Mouse (Mus musculus) forebrain, embryonic 15.5 days (tissue): ENCODE results near the gene Mfsd4a. TPM values are rescaled to one million over a fixed set of nuclear protein-coding genes. Genes with fewer than 3 reads are reported as not detected.

Source experiments
- ATAC-seq: fragments of 200-750 bp; cut with Nextera tagmentation; replicated peaks from 2 replicates; pipeline ENCODE4 v1.8.0; 2017; ENCODE audit warnings: mild to moderate bottlenecking, moderate TSS enrichment, moderate library complexity
- H3K27ac ChIP-seq: fragments of 300-500 bp; sonication (generic); replicated peaks from 2 replicates; pipeline ENCODE4 v1.5.1; 2015; ENCODE audit warnings: mild to moderate bottlenecking, inconsistent platforms
- H3K27me3 ChIP-seq: fragments of 300-500 bp; sonication (generic); 2 replicates; pipeline ENCODE4 v1.6.1; 2015; ENCODE audit warnings: inconsistent platforms
- H3K36me3 ChIP-seq: fragments of 300-500 bp; sonication (generic); 2 replicates; pipeline ENCODE4 v1.6.1; 2015; ENCODE audit warnings: mild to moderate bottlenecking, inconsistent platforms
- H3K4me1 ChIP-seq: fragments of 300-500 bp; sonication (generic); 2 replicates; pipeline ENCODE4 v1.6.1; 2015; ENCODE audit warnings: inconsistent platforms
- H3K4me2 ChIP-seq: fragments of 300-500 bp; sonication (generic); replicated peaks from 2 replicates; pipeline ENCODE4 v1.6.1; 2015; ENCODE audit warnings: mild to moderate bottlenecking, inconsistent platforms
- H3K4me3 ChIP-seq: fragments of 300-500 bp; sonication (generic); 2 replicates; pipeline ENCODE4 v1.5.1; 2015; ENCODE audit warnings: mild to moderate bottlenecking, inconsistent platforms
- H3K9ac ChIP-seq: fragments of 300-500 bp; sonication (generic); replicated peaks from 2 replicates; pipeline ENCODE4 v1.6.1; 2015; ENCODE audit warnings: mild to moderate bottlenecking, inconsistent platforms
- H3K9me3 ChIP-seq: fragments of 300-500 bp; sonication (generic); 2 replicates; pipeline ENCODE4 v1.6.1; 2016; ENCODE audit warnings: inconsistent platforms
- WGBS: fragments of 180-500 bp; shearing (Covaris S2); methylation state at CpG from one replicate; pipeline ENCODE4 v1.1.7; 2015; ENCODE audit warnings: mixed read lengths; 5-methylcytosine and 5-hydroxymethylcytosine counted together
- polyA plus RNA-seq: library from polyadenylated mRNA; unstranded; fragments of >200 nt; fragmentation: Nextera tagmentation; extraction: Ambion mirVana; gene quantifications from 2 replicates; pipeline ENCODE4 v1.2.1, GENCODE M21; 2015

The Mfsd4a gene
- 8.8 and 8.9 TPM in 2 replicates for polyA plus RNA-seq

DNA sequence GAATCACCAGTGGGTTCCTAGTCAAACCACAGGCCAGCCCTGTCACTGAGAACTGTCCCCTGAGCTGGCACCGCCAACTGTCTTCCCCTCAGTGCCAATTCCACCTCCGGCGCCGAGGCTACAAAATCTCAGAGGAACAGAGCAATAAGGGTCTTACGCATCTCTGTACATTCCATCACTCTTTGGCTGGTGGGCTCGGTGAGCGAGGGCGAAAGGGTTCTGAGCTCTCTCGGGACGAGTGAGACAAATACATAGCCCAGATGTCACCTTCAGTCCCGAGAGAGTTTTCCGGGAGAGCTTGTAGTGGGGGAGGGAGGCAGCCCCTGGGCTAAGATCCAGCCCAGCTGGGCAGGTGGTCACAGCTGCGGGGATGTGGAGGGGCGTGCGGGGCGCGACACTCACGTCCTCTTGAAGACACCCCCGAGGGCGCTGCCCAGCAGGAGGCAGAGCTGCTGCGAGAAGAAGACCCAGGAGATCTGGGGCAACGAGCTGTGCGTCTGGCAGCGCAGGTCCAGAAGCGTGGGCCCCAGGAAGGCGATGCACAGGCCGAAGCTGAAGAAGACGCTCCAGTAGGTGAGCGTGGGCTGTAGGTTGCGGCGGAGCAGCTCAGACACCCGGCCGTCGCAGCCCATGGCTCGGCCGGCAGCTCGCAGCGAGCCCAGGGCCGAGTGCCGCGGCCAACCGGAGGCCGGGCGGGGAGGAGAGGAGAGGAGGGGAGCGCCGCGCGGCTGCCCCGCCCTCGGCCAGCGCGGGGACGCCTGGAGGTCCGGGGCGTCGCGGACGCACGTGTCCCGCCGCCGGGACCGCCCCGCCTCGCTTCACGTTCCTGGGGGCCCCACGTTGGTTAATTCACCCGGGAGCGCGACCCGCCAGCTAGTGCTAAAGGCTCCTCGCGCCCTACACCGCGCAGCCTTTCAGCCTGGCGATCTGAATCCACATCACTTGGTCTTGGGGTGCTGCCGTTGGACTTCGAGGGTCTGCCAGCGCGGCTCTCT, at the start of gene Mfsd4a:
Gene Mfsd4a, minus strand, starts transcription at position 802 of the 995 bp plus-strand sequence.
- Histone ChIP-seq H3K9me3 (no peaks in the 10 kb centered on the region), H3K4me3 (peak within 1 kb of the TSS; percentile 49), H3K27me3 (peaks cover 28% of the 10 kb centered on the region), H3K27ac (no peak within 1 kb of the TSS), H3K9ac (peak within 1 kb of the TSS; percentile 50), H3K36me3 (no peaks in the 10 kb centered on the region), H3K4me2 (peak within 1 kb of the TSS; percentile 94), H3K4me1 (peaks cover 24% of the 10 kb centered on the region)
- WGBS: 2% methylated on average over 75 of the region's 80 CpGs
- ATAC-seq: peak; percentile 70

DNA sequence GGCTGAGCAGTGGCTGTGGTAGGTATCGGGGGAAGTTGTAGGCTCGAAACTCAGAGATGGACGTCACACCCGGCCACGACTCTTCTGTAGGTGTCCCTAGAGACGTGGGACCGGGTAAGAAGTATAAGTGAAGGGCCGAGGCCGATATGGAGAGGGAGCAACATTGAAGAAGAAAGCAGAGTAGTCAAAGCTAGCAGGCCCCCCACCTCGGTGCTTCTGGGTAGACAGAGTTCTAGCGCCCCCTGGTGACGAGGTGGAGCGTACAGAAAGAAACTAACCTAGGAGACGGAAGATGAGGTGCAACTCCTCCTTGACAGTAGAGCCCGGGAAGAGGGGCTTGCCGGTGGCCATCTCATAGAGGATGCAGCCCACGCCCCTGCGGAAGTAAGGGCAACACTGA, 48.7 kb upstream of the Mfsd4a start:
- H3K4me2 ChIP-seq: no peak overlapping the region
- ATAC-seq: no peak
- H3K9me3 ChIP-seq: no peaks in the 10 kb centered on the region
- WGBS: 23% methylated on average over 18 of the region's 18 CpGs
- H3K36me3 ChIP-seq: no peaks in the 10 kb centered on the region
- peaks cover 4% of the 10 kb centered on the region; the same call in 1 of the 2 replicates for H3K4me1 ChIP-seq
- H3K9ac ChIP-seq: no peak overlapping the region
- no peak overlapping the region for H3K27ac ChIP-seq
- H3K27me3 ChIP-seq: no peaks in the 10 kb centered on the region
- H3K4me3 ChIP-seq: no peak overlapping the region

DNA sequence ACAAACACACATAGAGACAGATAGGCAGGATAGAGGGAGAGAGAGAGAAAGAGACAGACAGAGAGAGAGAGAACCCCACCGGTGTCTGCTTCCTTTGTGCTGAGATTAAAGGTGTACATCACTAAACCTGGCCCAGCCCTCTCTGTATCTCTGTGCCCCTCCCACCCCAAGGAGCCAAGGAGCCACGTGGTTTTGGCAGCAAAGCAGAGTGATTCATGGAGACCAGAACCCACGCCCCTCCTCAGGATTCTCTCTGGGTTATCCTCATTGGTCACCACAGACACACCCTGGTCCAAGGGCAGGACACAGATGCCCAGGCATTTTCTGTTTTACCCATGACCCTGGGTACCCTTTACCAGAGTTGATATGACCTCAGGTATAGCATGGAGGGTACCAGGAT, 45.2 kb upstream of the Mfsd4a start:
- H3K4me2 ChIP-seq: no peak overlapping the region
- H3K4me1 ChIP-seq: peaks cover 4% of the 10 kb centered on the region; the same call in 1 of the 2 replicates
- no peak overlapping the region for H3K27ac ChIP-seq
- no peak overlapping the region for H3K4me3 ChIP-seq
- 53% methylated on average over 3 of the region's 3 CpGs for WGBS
- ATAC-seq: no peak
- no peaks in the 10 kb centered on the region for H3K9me3 ChIP-seq
- H3K36me3 ChIP-seq: no peaks in the 10 kb centered on the region
- H3K27me3 ChIP-seq: no peaks in the 10 kb centered on the region
- H3K9ac ChIP-seq: no peak overlapping the region

DNA sequence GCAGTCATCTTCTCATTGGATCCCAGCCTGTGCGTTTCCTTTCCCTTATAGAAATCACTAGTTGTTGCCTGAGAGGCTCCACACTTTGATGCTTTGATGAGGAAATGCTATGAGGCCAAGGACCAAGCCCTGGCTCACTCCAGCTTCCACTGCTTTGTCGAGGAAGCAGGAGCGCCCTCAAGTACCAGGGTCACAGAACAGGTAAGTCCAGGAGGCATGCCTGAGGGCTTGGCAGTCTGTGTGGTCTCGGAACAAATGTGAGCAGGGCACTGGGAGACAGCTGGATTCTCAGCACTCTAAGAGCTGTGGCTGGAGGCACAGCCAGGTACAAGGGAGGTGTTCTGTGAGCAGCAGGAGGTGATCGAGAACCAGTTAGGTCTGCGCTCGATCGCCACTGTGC, 44.6 kb upstream of the Mfsd4a start:
- H3K9ac ChIP-seq: no peak overlapping the region
- WGBS: 83% methylated on average over 8 of the region's 8 CpGs
- no peaks in the 10 kb centered on the region for H3K9me3 ChIP-seq
- H3K36me3 ChIP-seq: no peaks in the 10 kb centered on the region
- H3K4me2 ChIP-seq: no peak overlapping the region
- no peaks in the 10 kb centered on the region for H3K27me3 ChIP-seq
- no peak overlapping the region for H3K4me3 ChIP-seq
- peaks cover 4% of the 10 kb centered on the region; the same call in 1 of the 2 replicates for H3K4me1 ChIP-seq
- no peak for ATAC-seq
- no peak overlapping the region for H3K27ac ChIP-seq

DNA sequence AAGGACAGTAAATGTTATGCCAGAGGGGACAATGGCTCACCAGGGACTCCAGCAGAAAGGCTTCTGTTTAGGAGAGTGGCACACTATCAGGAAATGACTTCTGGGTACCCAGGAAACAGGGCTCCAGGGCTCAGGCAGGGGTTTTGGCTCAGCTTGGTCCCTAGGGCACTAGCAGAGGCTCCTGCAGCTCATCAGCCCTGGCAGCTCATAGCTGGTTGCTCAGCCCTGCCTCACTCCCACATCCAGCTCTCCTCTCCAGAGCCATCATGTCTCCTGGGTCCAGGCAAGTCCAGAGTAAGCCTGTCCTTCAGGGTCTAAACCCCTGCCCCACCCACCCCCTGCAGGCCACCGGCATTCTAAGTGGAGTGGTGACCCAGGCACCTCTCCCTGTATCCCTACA, 43.5 kb upstream of the Mfsd4a start:
- 50% methylated on average over 1 of the region's 1 CpGs for WGBS
- no peaks in the 10 kb centered on the region for H3K27me3 ChIP-seq
- ATAC-seq: no peak
- no peaks in the 10 kb centered on the region for H3K9me3 ChIP-seq
- H3K4me1 ChIP-seq: no peaks in the 10 kb centered on the region
- no peak overlapping the region for H3K4me2 ChIP-seq
- no peak overlapping the region for H3K4me3 ChIP-seq
- H3K27ac ChIP-seq: no peak overlapping the region
- no peak overlapping the region for H3K9ac ChIP-seq
- H3K36me3 ChIP-seq: no peaks in the 10 kb centered on the region

DNA sequence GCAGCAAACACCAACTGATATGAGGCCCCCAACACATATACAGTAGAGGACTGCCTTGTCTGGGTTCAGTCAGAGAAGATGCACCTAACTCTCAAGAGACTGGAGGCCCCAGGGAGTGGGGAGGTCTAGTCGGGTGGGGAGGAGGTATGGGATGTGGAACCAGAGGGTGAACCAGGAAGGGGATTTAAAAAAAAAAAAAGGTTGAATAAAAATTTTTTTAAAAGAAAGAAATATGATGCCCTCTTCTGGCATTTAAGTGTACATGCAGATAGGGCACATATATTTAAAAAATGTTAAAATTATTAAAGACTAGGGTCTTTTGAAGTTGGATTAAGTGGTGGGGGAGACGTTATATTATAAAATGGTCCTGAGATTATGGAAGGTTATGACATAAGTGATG, 41.5 kb upstream of the Mfsd4a start:
- H3K36me3 ChIP-seq: no peaks in the 10 kb centered on the region
- H3K4me1 ChIP-seq: no peaks in the 10 kb centered on the region
- H3K9ac ChIP-seq: no peak overlapping the region
- H3K4me3 ChIP-seq: no peak overlapping the region
- WGBS: 76% methylated on average over 2 of the region's 2 CpGs
- ATAC-seq: no peak
- no peaks in the 10 kb centered on the region for H3K27me3 ChIP-seq
- no peak overlapping the region for H3K4me2 ChIP-seq
- no peaks in the 10 kb centered on the region for H3K9me3 ChIP-seq
- no peak overlapping the region for H3K27ac ChIP-seq

DNA sequence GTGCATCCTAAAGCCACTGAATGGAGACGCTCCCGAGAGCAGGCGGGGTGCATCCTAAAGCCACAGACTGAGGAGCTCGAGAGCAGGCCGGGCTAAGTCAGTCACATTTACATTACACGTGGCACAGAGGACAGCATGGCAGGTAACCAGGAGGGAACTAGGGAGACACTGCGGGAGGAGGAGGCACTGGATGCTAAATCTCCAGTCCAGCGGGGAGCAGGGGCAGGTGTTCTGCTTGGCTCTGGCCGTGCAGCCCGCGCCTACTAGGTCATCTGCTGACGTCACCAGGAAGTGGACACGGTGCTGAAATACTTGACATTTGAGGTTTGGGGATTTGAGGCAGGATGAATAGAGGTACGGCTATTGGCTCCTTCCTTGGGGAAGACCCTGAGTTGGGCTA, 36.5 kb upstream of the Mfsd4a start:
- Histone ChIP-seq H3K27ac (no peak overlapping the region), H3K9ac (no peak overlapping the region), H3K9me3 (no peaks in the 10 kb centered on the region), H3K4me2 (no peak overlapping the region), H3K36me3 (no peaks in the 10 kb centered on the region), H3K4me1 (no peaks in the 10 kb centered on the region), H3K4me3 (no peak overlapping the region), H3K27me3 (no peaks in the 10 kb centered on the region)
- WGBS: 67% methylated on average over 14 of the region's 14 CpGs
- ATAC-seq: no peak

DNA sequence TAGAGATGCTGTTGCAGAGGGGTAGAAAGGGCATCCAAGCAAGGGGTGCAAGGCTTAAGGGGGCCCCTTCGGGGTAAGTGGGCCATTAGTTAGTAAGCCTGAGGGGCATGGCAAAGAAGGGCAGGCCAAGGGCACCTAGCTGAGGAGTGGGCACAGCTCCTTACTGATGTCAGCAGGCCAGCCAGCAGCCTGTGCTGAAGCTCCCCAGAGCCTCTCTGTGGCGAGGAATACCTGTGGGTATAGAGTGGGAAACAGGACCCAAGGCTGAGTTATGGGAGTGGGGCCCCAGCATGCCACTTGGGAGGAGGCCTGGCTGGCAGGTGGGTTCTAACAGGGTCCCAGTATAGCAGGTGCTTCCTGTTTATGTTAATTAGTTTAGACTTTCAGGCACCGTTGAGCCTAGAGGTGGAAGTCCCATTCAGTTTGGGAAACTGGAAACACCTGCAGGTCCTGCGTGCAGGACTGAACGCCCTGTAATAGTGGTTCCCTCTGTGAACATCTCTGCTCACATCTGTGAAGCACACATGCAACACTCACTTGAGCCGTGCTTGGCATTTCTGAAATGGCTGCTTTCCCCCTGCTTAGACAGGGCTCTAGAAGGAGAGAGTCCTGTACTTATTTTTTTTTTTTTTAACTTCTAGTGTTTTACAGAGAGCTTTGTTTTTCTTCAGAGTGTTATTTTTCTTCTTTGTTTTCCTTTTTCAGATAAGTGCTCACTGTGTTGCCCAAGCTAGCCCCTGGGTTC, 34.3 kb upstream of the Mfsd4a start:
- Histone ChIP-seq H3K4me2 (no peak overlapping the region), H3K36me3 (no peaks in the 10 kb centered on the region)

DNA sequence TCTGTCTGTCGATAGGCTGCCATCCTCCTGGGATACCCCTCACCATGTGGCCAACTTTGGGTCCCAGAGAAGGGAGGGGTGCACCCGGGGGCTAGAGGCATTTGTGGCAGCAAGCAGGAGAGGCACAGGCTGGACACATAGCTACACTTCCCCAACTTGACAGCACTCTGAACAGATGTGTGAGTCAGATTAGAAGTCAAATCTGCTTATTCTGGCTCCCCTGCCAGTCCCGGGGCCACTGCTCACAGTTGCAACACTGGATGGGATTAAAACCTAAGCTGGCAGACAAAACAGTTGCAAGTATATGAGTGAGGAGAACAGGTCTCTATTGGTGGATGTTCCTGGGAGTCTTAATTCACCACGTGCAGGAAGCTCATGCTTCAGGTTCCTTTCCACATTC, 31.9 kb upstream of the Mfsd4a start:
- 80% methylated on average over 4 of the region's 4 CpGs for WGBS
- H3K27me3 ChIP-seq: no peaks in the 10 kb centered on the region
- H3K9me3 ChIP-seq: no peaks in the 10 kb centered on the region
- H3K27ac ChIP-seq: no peak overlapping the region
- H3K4me1 ChIP-seq: no peaks in the 10 kb centered on the region
- no peak overlapping the region for H3K4me3 ChIP-seq
- ATAC-seq: no peak
- no peak overlapping the region for H3K9ac ChIP-seq
- H3K4me2 ChIP-seq: no peak overlapping the region
- no peaks in the 10 kb centered on the region for H3K36me3 ChIP-seq

More for the DNA sequence above, 34.3 kb upstream of the Mfsd4a start:
- Histone ChIP-seq H3K9me3 (no peaks in the 10 kb centered on the region), H3K4me1 (no peaks in the 10 kb centered on the region), H3K27me3 (no peaks in the 10 kb centered on the region), H3K9ac (no peak overlapping the region), H3K27ac (no peak overlapping the region), H3K4me3 (no peak overlapping the region)
- no peak for ATAC-seq
- WGBS: 83% methylated on average over 6 of the region's 6 CpGs

DNA sequence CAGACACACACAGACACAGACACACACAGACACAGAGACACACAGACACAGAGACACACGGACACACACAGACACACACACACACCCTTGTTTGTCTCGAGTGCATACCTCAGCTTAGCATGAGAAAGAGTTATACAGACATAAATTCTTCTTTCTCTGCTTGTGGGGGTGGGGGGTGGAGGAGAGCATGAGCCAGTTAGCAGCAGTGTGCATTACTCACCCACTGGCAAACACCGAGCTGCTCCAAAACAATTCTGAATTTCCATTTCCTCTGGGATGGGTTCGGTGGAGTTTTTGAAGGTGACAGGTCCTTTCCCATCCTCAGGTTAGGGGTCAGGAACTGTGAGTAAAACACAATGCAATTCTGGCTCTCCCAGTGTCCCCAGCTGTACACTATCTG, 31.2 kb upstream of the Mfsd4a start:
- no peak for ATAC-seq

DNA sequence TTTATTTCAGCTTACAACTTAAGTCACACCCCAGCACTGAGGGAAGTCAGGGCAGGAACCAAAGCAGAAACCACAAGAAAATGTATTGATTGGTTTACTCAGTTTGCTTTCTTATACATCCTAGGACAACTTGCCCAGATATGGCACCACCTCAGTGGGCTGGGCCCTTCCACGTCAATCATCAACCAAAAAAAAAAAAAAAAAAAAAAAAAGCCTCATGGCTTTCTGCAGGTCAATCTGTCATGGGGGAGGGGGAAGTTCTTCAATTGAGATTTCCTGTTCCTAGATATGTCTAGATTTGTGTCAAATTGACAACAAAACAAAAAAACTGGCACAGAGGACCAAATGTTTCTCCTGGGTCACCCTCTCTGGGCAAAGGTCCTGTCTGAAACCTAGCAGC, 30.2 kb upstream of the Mfsd4a start:
- H3K36me3 ChIP-seq: no peaks in the 10 kb centered on the region
- H3K27ac ChIP-seq: no peak overlapping the region
- WGBS: 74% methylated on average over 1 of the region's 1 CpGs
- H3K4me1 ChIP-seq: no peaks in the 10 kb centered on the region
- H3K9ac ChIP-seq: no peak overlapping the region
- no peaks in the 10 kb centered on the region for H3K27me3 ChIP-seq
- H3K4me2 ChIP-seq: no peak overlapping the region
- H3K4me3 ChIP-seq: no peak overlapping the region
- no peak for ATAC-seq
- no peaks in the 10 kb centered on the region for H3K9me3 ChIP-seq

More for the DNA sequence above, 31.2 kb upstream of the Mfsd4a start:
- H3K36me3 ChIP-seq: no peaks in the 10 kb centered on the region
- H3K4me2 ChIP-seq: no peak overlapping the region
- no peak overlapping the region for H3K9ac ChIP-seq
- H3K27ac ChIP-seq: no peak overlapping the region
- H3K4me1 ChIP-seq: no peaks in the 10 kb centered on the region
- H3K9me3 ChIP-seq: no peaks in the 10 kb centered on the region
- no peak overlapping the region for H3K4me3 ChIP-seq
- 71% methylated on average over 4 of the region's 4 CpGs for WGBS
- no peaks in the 10 kb centered on the region for H3K27me3 ChIP-seq

DNA sequence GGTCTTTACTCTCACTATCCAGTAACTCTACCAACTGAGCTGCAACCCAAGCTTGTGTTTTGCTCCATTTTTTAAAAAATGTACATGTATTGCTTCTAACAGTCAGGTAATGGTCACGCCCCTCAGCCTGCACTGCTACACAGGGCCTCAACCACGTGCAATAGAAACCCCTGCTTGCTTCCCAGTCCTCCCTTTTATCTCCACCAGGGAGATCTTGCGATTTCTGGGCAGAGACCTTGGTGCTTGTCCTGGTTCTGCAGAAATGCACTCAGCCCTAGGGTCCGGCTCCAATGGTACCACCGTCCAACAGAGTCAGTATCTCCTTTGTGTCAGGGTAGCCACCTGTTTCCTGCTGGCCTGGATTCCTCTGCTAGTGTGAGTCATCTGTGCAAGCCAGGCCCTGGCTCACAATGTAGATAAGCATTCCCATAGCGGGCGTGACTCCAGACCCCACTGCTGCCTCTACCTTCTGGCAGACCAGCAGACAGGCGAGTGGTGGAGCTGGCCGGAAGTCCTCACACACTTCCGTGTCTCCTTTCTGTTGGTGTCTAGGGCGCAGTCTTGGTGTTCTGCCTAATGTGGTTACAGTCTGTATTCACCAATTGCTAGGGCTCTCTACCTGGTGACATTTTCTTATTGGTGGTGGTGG, 27.6 kb upstream of the Mfsd4a start:
- H3K4me3 ChIP-seq: no peak overlapping the region
- no peaks in the 10 kb centered on the region for H3K4me1 ChIP-seq
- no peak for ATAC-seq
- H3K36me3 ChIP-seq: no peaks in the 10 kb centered on the region
- no peak overlapping the region for H3K9ac ChIP-seq
- no peak overlapping the region for H3K4me2 ChIP-seq
- H3K27ac ChIP-seq: no peak overlapping the region
- H3K9me3 ChIP-seq: no peaks in the 10 kb centered on the region
- 79% methylated on average over 11 of the region's 11 CpGs for WGBS
- H3K27me3 ChIP-seq: no peaks in the 10 kb centered on the region
